In the genomic region with DNA sequence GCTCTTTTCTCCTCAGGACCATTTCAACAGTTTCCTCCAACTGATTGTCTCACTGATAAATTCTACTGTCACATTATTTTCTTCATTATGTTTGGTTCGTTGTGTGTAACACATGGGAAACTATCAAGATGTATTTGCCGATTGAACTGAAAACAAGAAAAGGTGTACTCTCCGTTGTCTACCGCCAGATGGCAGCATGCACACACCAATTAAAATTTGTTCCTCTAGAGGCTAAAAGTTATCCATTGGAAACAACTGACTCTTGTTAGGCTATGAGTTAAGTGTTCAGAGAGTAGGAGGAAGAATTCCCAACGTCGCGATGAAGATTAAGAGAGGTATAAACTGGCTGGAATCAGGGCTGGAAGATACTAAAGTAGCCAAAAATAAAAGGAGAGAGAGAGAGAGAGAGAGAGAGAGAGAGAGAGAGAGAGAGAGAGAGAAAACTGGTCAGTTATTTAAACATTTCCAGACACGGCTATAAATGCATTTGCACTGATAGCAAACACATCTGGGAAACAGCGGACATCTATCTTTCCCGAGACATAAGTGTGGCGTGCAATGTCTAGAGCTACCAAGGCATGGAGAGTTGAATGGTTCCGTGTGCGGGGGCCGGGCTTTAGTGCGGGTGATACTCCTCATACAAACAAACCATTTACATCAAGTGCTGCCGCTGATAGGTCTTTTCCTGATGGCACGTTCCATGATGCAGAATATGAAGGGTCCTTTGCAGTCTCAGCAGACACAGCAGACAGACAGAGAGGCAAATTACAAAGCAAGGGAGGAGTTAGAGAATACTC, we compare ENCODE assay signal across 8 mouse cellular contexts.
A peak's percentile ranks its signal among the peaks of the same experiment; 100 is the strongest.
DNase-seq lines count a peak whose midpoint lies in the region; ATAC-seq lines count a peak whose summit lies in the region.

No protein-coding gene starts in this region.

- no peaks in the 10 kb centered on the region for H3K27me3 ChIP-seq in forebrain, embryonic 10.5 days (ENCODE audit: poor library complexity, severe bottlenecking)
- H3K27me3 ChIP-seq in forebrain, embryonic 12.5 days = 0 out of 2 replicates have a peak, but pooled peaks cover 2% of the 10 kb centered on the region
- peaks cover 7% of the 10 kb centered on the region for H3K27me3 ChIP-seq in embryonic facial prominence, embryonic 14.5 days (replicated peaks; ENCODE audit: control insufficient read depth, insufficient read depth, low read length)
- H3K27me3 ChIP-seq in intestine, embryonic 15.5 days (replicated peaks) = no peaks in the 10 kb centered on the region
- no peaks in the 10 kb centered on the region for H3K27me3 ChIP-seq in lung, embryonic 15.5 days

- no peak overlapping the region for H3K27ac ChIP-seq in forebrain, embryonic 10.5 days
- H3K27ac ChIP-seq in forebrain, embryonic 12.5 days = no peak overlapping the region
- no peak overlapping the region for H3K27ac ChIP-seq in embryonic facial prominence, embryonic 14.5 days (replicated peaks; ENCODE audit: low read depth, low read length)
- H3K27ac ChIP-seq in intestine, embryonic 15.5 days = no peak overlapping the region
- H3K27ac ChIP-seq in lung, embryonic 15.5 days = no peak overlapping the region

- no peak for ATAC-seq in forebrain, embryonic 12.5 days (ENCODE audit: low FRiP score)
- ATAC-seq in embryonic facial prominence, embryonic 14.5 days (ENCODE audit: low read depth) = no peak
- no peak for ATAC-seq in intestine, embryonic 15.5 days
- ATAC-seq in lung, embryonic 15.5 days (ENCODE audit: borderline replicate concordance, extremely low read depth, low FRiP score, low TSS enrichment) = no peak

- no peak overlapping the region for H3K9ac ChIP-seq in forebrain, embryonic 12.5 days
- H3K9ac ChIP-seq in embryonic facial prominence, embryonic 14.5 days (ENCODE audit: low read depth, low read length) = no peak overlapping the region
- no peak overlapping the region for H3K9ac ChIP-seq in intestine, embryonic 15.5 days
- H3K9ac ChIP-seq in lung, embryonic 15.5 days = no peak overlapping the region

- no peak overlapping the region for H3K4me3 ChIP-seq in forebrain, embryonic 10.5 days
- H3K4me3 ChIP-seq in forebrain, embryonic 12.5 days (replicated peaks) = no peak overlapping the region
- H3K4me3 ChIP-seq in embryonic facial prominence, embryonic 14.5 days (ENCODE audit: low read depth, low read length) = peak overlapping the region; percentile 10; the same call in 1 of the 2 replicates
- no peak overlapping the region for H3K4me3 ChIP-seq in intestine, embryonic 15.5 days (replicated peaks)
- peak overlapping the region; percentile 20; the same call in 1 of the 2 replicates for H3K4me3 ChIP-seq in lung, embryonic 15.5 days

- peak; percentile 66 for DNase-seq in forebrain, embryonic 10.5 days (ENCODE audit: extremely low spot score, low spot score)
- peak; percentile 11 for DNase-seq in 3134 (ENCODE audit: extremely low read depth, insufficient read length, low spot score)
- DNase-seq in adrenal gland, adult 8-10 months = peak; percentile 8
- DNase-seq in embryonic facial prominence, embryonic 14.5 days (ENCODE audit: low spot score) = peak; percentile 81
- DNase-seq in right cerebral cortex, postnatal 14 days = peak; percentile 54

- H3K4me2 ChIP-seq in forebrain, embryonic 12.5 days = no peak overlapping the region
- H3K4me2 ChIP-seq in embryonic facial prominence, embryonic 14.5 days (ENCODE audit: low read depth, low read length) = peak overlapping the region; percentile 51
- H3K4me2 ChIP-seq in intestine, embryonic 15.5 days (replicated peaks) = peak overlapping the region; percentile 43
- H3K4me2 ChIP-seq in lung, embryonic 15.5 days = peak overlapping the region; percentile 50

- 49% methylated on average over 17 of the region's 17 CpGs for WGBS in forebrain, embryonic 10.5 days
- WGBS in forebrain, embryonic 12.5 days = 46% methylated on average over 17 of the region's 17 CpGs
- WGBS in embryonic facial prominence, embryonic 14.5 days = 23% methylated on average over 17 of the region's 17 CpGs
- WGBS in intestine, embryonic 15.5 days = 18% methylated on average over 17 of the region's 17 CpGs
- 16% methylated on average over 17 of the region's 17 CpGs for WGBS in lung, embryonic 15.5 days

- peaks cover 6% of the 10 kb centered on the region; the same call in 1 of the 2 replicates for H3K4me1 ChIP-seq in forebrain, embryonic 10.5 days
- no peaks in the 10 kb centered on the region for H3K4me1 ChIP-seq in forebrain, embryonic 12.5 days
- H3K4me1 ChIP-seq in embryonic facial prominence, embryonic 14.5 days (ENCODE audit: control insufficient read depth, insufficient read depth, low read length) = peaks cover 5% of the 10 kb centered on the region; the same call in 1 of the 2 replicates
- H3K4me1 ChIP-seq in intestine, embryonic 15.5 days (replicated peaks) = no peaks in the 10 kb centered on the region
- peaks cover 4% of the 10 kb centered on the region; the same call in 1 of the 2 replicates for H3K4me1 ChIP-seq in lung, embryonic 15.5 days

- H3K9me3 ChIP-seq in forebrain, embryonic 10.5 days = no peaks in the 10 kb centered on the region
- no peaks in the 10 kb centered on the region for H3K9me3 ChIP-seq in forebrain, embryonic 12.5 days
- no peaks in the 10 kb centered on the region for H3K9me3 ChIP-seq in embryonic facial prominence, embryonic 14.5 days (ENCODE audit: control insufficient read depth, low read length)
- H3K9me3 ChIP-seq in intestine, embryonic 15.5 days = no peaks in the 10 kb centered on the region
- H3K9me3 ChIP-seq in lung, embryonic 15.5 days = no peaks in the 10 kb centered on the region

- H3K36me3 ChIP-seq in forebrain, embryonic 10.5 days (replicated peaks) = no peaks in the 10 kb centered on the region
- no peaks in the 10 kb centered on the region for H3K36me3 ChIP-seq in forebrain, embryonic 12.5 days (replicated peaks)
- H3K36me3 ChIP-seq in embryonic facial prominence, embryonic 14.5 days (ENCODE audit: control insufficient read depth, insufficient read depth, low read length) = no peaks in the 10 kb centered on the region
- H3K36me3 ChIP-seq in intestine, embryonic 15.5 days = no peaks in the 10 kb centered on the region
- H3K36me3 ChIP-seq in lung, embryonic 15.5 days = no peaks in the 10 kb centered on the region

Comparison
In these comparisons a context has a peak if more than half of its experiments do, and no peak if none do; other contexts are left out.
1. DNase-seq: peak in every context shown above with its lines; median percentile 81 in embryonic facial prominence, embryonic 14.5 days; 66 in forebrain, embryonic 10.5 days; 54 in right cerebral cortex, postnatal 14 days; 11 in 3134; 8 in adrenal gland, adult 8-10 months.
2. H3K4me3 ChIP-seq: peak in embryonic facial prominence, embryonic 14.5 days (single experiment) and lung, embryonic 15.5 days (single experiment); none in forebrain, embryonic 10.5 days (single experiment), forebrain, embryonic 12.5 days (single experiment) and intestine, embryonic 15.5 days (single experiment).